Mouse (Mus musculus) liver, postnatal 0 days (tissue): Measurements from ENCODE around the gene Fcer1g.

Experiments
- CTCF ChIP-seq: sonication (generic); IDR thresholded peaks from 2 replicates; pipeline ENCODE4 v1.5.1; 2016; ENCODE audit warnings: antibody characterized with exemption, low read depth
- EP300 ChIP-seq: IDR thresholded peaks from 2 replicates; pipeline ENCODE4 v1.6.1; 2016; ENCODE audit warnings: antibody characterized with exemption, low read depth, mild to moderate bottlenecking

DNA sequence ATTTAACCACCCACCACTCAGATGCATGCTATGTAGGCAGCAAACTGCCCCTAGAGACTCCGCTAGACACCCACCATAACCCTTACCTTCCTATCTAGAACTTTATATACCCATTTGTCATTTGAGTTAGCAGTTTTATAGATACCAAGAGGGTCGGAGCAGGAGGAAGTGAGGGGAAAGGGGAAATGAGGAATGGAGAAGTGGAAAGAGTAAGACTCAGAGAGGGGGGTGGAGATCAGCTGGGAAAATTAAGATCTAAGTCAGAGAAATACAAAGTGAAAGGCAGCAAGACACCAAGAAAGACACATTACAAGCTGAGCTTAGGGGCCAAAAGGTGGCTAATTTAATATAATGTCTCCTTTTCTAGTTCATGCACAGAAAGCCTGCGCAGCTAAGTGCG is 373 bp upstream of the Fcer1g start:
- TF ChIP-seq CTCF (no peak), EP300 (no peak)
